Mouse (Mus musculus) embryonic facial prominence, embryonic 14.5 days (tissue): ENCODE measurements around the gene Celsr1. TPM values are rescaled to one million over a fixed set of nuclear protein-coding genes. Genes with fewer than 3 reads are reported as not detected.

ENCODE experiments used
- ATAC-seq: fragments of 200-750 bp; cut with Nextera tagmentation; 2 replicates; pipeline ENCODE4 v1.8.0; 2017; ENCODE audit warnings: low read depth, moderate number of reproducible peaks, moderate TSS enrichment
- DNase-seq: peaks from one replicate; pipeline ENCODE4 v3.0.0-alpha.2; 2015; ENCODE audit warnings: low spot score
- H3K27ac ChIP-seq: fragments of 300-500 bp; sonication (generic); replicated peaks from 2 replicates; pipeline ENCODE4 v1.5.1; 2014; ENCODE audit warnings: low read depth, mild to moderate bottlenecking, low read length, moderate library complexity
- H3K27me3 ChIP-seq: fragments of 300-500 bp; sonication (generic); replicated peaks from 2 replicates; pipeline ENCODE4 v1.6.1; 2014; ENCODE audit warnings: low read length; ENCODE audit not compliant: control insufficient read depth, insufficient read depth
- H3K36me3 ChIP-seq: fragments of 300-500 bp; sonication (generic); 2 replicates; pipeline ENCODE4 v1.6.1; 2014; ENCODE audit warnings: low read length, mixed read lengths; ENCODE audit not compliant: control insufficient read depth, insufficient read depth
- H3K4me1 ChIP-seq: fragments of 300-500 bp; sonication (generic); 2 replicates; pipeline ENCODE4 v1.6.1; 2014; ENCODE audit warnings: antibody characterized with exemption, low read length; ENCODE audit not compliant: control insufficient read depth, insufficient read depth
- H3K4me2 ChIP-seq: fragments of 300-500 bp; sonication (generic); 2 replicates; pipeline ENCODE4 v1.6.1; 2014; ENCODE audit warnings: low read depth, mild to moderate bottlenecking, low read length, moderate library complexity, mixed read lengths
- H3K4me3 ChIP-seq: fragments of 300-500 bp; sonication (generic); 2 replicates; pipeline ENCODE4 v1.5.1; 2014; ENCODE audit warnings: low read depth, mild to moderate bottlenecking, low read length
- H3K9ac ChIP-seq: fragments of 300-500 bp; sonication (generic); 2 replicates; pipeline ENCODE4 v1.6.1; 2014; ENCODE audit warnings: low read depth, mild to moderate bottlenecking, low read length, moderate library complexity, mixed read lengths
- H3K9me3 ChIP-seq: fragments of 300-500 bp; sonication (generic); 2 replicates; pipeline ENCODE4 v1.6.1; 2016; ENCODE audit warnings: low read length; ENCODE audit not compliant: control insufficient read depth
- WGBS: fragments of 180-500 bp; shearing (Covaris S2); extraction: QIAGEN DNeasy Blood & Tissue Kit; methylation state at CpG from one replicate; pipeline ENCODE4 v1.1.7; 2014; 5-methylcytosine and 5-hydroxymethylcytosine counted together
- polyA plus RNA-seq: library from polyadenylated mRNA; unstranded; fragments of >200 nt; fragmentation: Nextera tagmentation; extraction: Ambion mirVana; gene quantifications from 2 replicates; pipeline ENCODE4 v1.2.1, GENCODE M21; 2014

The Celsr1 gene
- polyA plus RNA-seq, 1 experiment from 2014 or later, result 5.5 TPM

DNA sequence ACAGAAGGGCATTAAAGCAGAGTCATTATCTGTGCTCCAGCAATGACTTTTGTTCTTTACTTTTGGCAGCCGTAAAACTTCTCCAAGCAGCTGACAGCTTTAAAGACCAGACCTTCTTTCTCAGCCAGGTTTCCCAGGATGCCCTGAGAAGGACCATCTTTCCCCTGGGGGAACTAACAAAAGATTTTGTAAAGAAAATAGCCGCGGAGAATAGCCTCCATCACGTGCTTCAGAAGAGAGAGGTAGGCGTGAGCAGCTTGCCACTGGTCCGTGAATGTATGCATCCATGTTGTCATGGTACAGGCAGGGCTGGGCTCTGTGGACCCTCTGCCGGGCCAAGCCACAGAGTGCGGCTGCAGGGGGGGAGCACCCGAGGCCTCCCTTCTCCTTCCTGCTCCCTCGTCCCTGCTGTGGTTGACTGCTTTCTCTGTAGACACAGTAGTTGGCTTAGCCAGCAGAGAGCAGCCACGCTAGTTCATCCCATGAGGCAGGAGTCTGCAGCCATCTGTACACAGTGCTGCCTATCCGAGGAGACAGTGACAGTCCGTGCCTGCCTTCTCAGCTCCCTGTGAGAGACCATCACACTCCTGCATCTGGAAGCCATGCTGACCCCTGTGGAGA is 141.0 kb downstream of the Celsr1 start:
- WGBS, result 83% methylated on average over 13 of the region's 13 CpGs
- no peak for ATAC-seq
- no peak overlapping the region for H3K27ac ChIP-seq

GRCm38 (mm10) chr15:85891971-85892370 is 141.6 kb downstream of the Celsr1 start:
- H3K36me3 ChIP-seq, result peaks cover 74% of the 10 kb centered on the region

More for the DNA sequence above, 141.0 kb downstream of the Celsr1 start:
- DNase-seq, result no peak
- H3K9ac ChIP-seq, result no peak overlapping the region
- H3K4me1 ChIP-seq, result no peaks in the 10 kb centered on the region
- peaks cover 80% of the 10 kb centered on the region for H3K36me3 ChIP-seq
- H3K4me3 ChIP-seq, result no peak overlapping the region
- H3K4me2 ChIP-seq, result no peak overlapping the region
- no peaks in the 10 kb centered on the region for H3K27me3 ChIP-seq
- no peaks in the 10 kb centered on the region for H3K9me3 ChIP-seq

DNA sequence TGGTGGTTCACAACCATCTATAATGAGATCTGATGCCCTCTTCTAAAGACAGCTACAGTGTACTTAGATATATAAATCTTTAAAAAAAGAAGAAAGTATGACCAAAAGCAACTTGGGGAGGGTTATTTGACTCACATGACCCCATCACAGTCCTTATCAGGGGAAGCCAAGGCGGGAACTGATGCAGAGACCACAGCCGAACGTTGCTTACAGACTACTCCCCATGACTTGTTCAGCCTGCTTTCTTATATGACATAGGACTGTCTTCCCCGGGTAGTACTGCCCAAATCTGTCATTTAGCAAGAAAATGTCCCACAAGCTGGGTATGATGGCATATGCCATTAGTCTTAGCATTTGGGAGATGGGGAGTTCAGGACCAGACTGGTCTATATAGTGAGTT is 144.3 kb downstream of the Celsr1 start:
- DNase-seq, result no peak
- Histone ChIP-seq H3K27ac (no peak overlapping the region), H3K4me1 (no peaks in the 10 kb centered on the region), H3K9ac (no peak overlapping the region), H3K36me3 (peaks cover 75% of the 10 kb centered on the region), H3K27me3 (no peaks in the 10 kb centered on the region), H3K4me3 (no peak overlapping the region), H3K4me2 (no peak overlapping the region), H3K9me3 (no peaks in the 10 kb centered on the region)
- ATAC-seq, result no peak
- WGBS, result 91% methylated on average over 4 of the region's 4 CpGs

More at GRCm38 (mm10) chr15:85891971-85892370, 141.6 kb downstream of the Celsr1 start:
- H3K4me1 ChIP-seq, result no peaks in the 10 kb centered on the region
- H3K27me3 ChIP-seq, result no peaks in the 10 kb centered on the region
- no peak overlapping the region for H3K9ac ChIP-seq
- DNase-seq (no peak), ATAC-seq (no peak)
- 88% methylated on average over 10 of the region's 10 CpGs for WGBS
- H3K9me3 ChIP-seq, result no peaks in the 10 kb centered on the region
- H3K27ac ChIP-seq, result no peak overlapping the region
- no peak overlapping the region for H3K4me2 ChIP-seq
- H3K4me3 ChIP-seq, result no peak overlapping the region

DNA sequence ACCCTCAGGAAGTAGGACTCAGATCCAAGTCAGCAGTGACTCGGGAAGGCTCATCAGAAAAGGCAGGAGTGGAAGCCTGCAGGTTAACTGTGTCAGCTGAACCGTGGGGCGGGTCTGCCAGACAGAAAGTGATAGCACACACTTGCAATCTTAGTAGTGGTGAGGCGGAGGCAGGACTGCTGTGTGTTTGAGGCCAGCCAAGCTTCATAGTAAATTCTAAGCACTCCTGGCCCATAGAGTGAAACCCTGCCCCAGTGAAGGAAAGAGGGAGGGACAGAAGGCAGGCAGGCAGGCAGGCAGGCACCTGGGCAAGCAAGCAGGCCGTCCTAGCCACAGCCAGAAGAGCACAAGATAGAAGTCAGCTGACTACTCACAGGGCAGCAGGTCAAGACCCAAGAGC is 148.0 kb downstream of the Celsr1 start:
- no peaks in the 10 kb centered on the region for H3K4me1 ChIP-seq
- DNase-seq, result no peak
- WGBS, result 88% methylated on average over 5 of the region's 5 CpGs
- no peak overlapping the region for H3K9ac ChIP-seq
- H3K9me3 ChIP-seq, result no peaks in the 10 kb centered on the region
- H3K36me3 ChIP-seq, result peaks cover 53% of the 10 kb centered on the region
- ATAC-seq, result no peak
- H3K4me3 ChIP-seq, result no peak overlapping the region
- no peak overlapping the region for H3K4me2 ChIP-seq
- H3K27ac ChIP-seq, result no peak overlapping the region
- H3K27me3 ChIP-seq, result no peaks in the 10 kb centered on the region

DNA sequence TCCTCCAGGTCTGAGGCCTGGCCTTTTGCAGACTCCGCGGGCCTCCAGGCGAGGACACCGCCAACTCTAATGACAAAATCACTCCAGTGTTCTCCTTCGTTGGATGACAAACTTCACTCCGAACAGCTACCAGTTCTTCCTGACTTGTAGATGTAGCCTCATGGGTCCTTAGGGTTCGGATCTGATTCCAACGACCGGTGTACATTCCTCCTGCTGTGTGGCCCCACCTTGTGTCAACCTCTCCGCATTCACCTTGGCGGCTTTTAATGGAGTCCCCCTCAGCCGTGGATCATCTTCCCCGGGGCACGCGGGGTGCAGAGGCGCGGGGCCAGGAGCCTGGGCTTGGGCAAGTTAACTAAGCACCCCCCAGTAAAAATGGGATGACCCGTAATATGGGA is 154.1 kb downstream of the Celsr1 start:
- peak; percentile 28; the same call in 1 of the 2 replicates for ATAC-seq
- Histone ChIP-seq H3K27me3 (no peaks in the 10 kb centered on the region), H3K27ac (peak overlapping the region; percentile 59), H3K4me3 (peak overlapping the region; percentile 66), H3K36me3 (peaks cover 39% of the 10 kb centered on the region), H3K4me2 (peak overlapping the region; percentile 82), H3K9ac (peak overlapping the region; percentile 80), H3K9me3 (no peaks in the 10 kb centered on the region), H3K4me1 (peaks cover 4% of the 10 kb centered on the region; the same call in 1 of the 2 replicates)
- DNase-seq, result no peak
- WGBS, result 1% methylated on average over 18 of the region's 18 CpGs

DNA sequence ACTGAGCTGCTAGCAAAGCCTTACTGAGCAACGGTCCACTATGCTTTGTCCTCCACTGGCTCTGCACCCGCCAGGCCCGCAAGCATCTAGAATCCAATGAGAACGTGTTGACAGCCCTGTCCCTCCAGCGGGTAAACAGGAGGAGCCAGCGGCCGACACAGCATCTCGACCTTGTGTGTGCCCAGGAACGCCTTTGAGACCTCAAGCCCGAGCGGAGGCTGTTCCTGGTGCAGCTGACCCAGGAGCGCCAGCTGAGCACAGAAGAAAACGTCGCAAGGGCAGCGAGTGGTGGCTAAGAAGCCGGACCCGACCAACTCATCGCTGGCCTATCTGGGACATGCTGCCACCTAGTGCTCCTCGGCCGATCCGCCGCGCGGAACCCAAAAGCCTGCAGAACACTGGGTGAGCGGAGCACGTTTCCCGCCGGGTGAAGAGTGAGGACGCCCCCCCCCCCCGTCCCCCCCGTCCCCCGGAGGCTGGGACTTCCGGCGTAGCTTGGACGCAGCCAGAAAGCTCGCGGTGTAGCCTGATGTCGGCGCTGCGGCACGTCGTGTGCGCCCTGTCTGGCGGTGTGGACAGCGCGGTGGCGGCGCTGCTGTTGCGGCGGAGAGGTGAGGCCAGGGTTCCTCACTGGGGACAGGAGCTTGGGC is 154.6 kb downstream of the Celsr1 start, which contains the start of gene Trmu:
Gene Trmu, plus strand, starts transcription at position 465 of the 650 bp plus-strand sequence.
- H3K4me1 ChIP-seq, result peaks cover 4% of the 10 kb centered on the region; the same call in 1 of the 2 replicates
- peak within 1 kb of the TSS; percentile 80 for H3K9ac ChIP-seq
- H3K27ac ChIP-seq, result peak within 1 kb of the TSS; percentile 59
- H3K4me3 ChIP-seq, result peak within 1 kb of the TSS; percentile 66
- WGBS, result under 1% methylated on average over 29 of the region's 50 CpGs
- H3K4me2 ChIP-seq, result peak within 1 kb of the TSS; percentile 82
- ATAC-seq (peak; percentile 97), DNase-seq (peak; percentile 96)
- no peaks in the 10 kb centered on the region for H3K9me3 ChIP-seq
- H3K27me3 ChIP-seq, result no peaks in the 10 kb centered on the region
- peaks cover 42% of the 10 kb centered on the region for H3K36me3 ChIP-seq

- Histone ChIP-seq H3K9ac (no peak overlapping the region), H3K4me3 (no peak overlapping the region), H3K4me1 (peaks cover 4% of the 10 kb centered on the region; the same call in 1 of the 2 replicates), H3K36me3 (peaks cover 40% of the 10 kb centered on the region), H3K9me3 (no peaks in the 10 kb centered on the region), H3K27me3 (no peaks in the 10 kb centered on the region), H3K4me2 (no peak overlapping the region), H3K27ac (no peak overlapping the region)
- WGBS, result 85% methylated on average over 7 of the region's 7 CpGs
- ATAC-seq, result no peak
- DNase-seq, result no peak
Observed at GRCm38 (mm10) chr15:85877336-85877735, 156.2 kb downstream of the Celsr1 start.

DNA sequence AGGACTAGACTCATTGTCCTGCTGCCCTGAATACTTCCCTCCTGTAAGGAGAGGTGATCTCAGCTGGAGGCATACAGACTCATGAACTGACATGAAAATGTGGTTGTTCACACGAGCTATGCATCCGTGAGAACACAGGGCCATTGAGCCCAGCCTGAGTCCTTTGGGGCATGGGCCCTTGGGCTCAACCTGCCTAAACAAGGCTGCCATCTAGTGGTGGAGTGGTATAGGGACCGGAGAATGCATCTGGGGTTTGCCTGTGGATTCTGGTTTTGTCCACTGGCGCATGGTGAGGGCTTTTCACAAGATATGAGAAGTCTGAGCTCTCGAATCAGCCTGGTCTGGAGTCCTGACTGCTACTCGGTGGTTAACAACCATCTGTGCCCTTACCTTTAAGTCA is 165.9 kb downstream of the Celsr1 start:
- Histone ChIP-seq H3K9me3 (no peaks in the 10 kb centered on the region), H3K4me2 (no peak overlapping the region), H3K36me3 (peaks cover 80% of the 10 kb centered on the region), H3K27ac (no peak overlapping the region), H3K4me1 (no peaks in the 10 kb centered on the region), H3K4me3 (no peak overlapping the region), H3K27me3 (no peaks in the 10 kb centered on the region), H3K9ac (no peak overlapping the region)
- ATAC-seq, result no peak
- peak; percentile 73 for DNase-seq
- 47% methylated on average over 6 of the region's 6 CpGs for WGBS
